Mouse (Mus musculus) urinary bladder, postnatal 10 days (tissue): ENCODE results near the gene Taar2.

Source experiments
- DNase-seq: peaks from one replicate; pipeline ENCODE4 v3.0.0; 2022; ENCODE audit warnings: low spot score

Taar2 gene

GRCm38 (mm10) chr10:23985546-23985945 is 47.2 kb downstream of the Taar2 start, which contains the start of gene Taar6:
Gene Taar6 (minus strand): TSS chr10:23985646.
- DNase-seq = no peak

GRCm38 (mm10) chr10:23986419-23986818 is 48.0 kb downstream of the Taar2 start:
- no peak for DNase-seq
